12 mouse cellular contexts compared by ENCODE assay signal in genomic region chr9:58798155-58798554, GRCm38 (mm10). TPM values are rescaled to one million over a fixed set of nuclear protein-coding genes. Genes with fewer than 3 reads are reported as not detected.
DNase-seq lines count a peak whose midpoint lies in the region.
"Had no signal": no experiment of that assay in that cellular context is flagged by ENCODE, and none has a peak within 500 bp of the region (broad histone marks: within the 10 kb centered on the region; RNA-seq: fewer than 3 reads in every experiment).

No protein-coding gene starts in this region.

- peak; percentile 46 to 73 for DNase-seq in cerebellum, postnatal 14 days
- DNase-seq in cerebellum, adult 18-20 months = no peak
- DNase-seq in heart, adult 18-20 months = peak; percentile 13 to 33
- no peak for DNase-seq in heart, adult 11 months
- peak; percentile 51 to 55 for DNase-seq in heart, postnatal 10 days
- no peak for DNase-seq in heart, adult 9 months (ENCODE audit: low spot score in 2 of 2)
- DNase-seq: adrenal gland, postnatal 25 days; cerebellum, adult 8-10 months; gastrocnemius, postnatal 36 days; kidney, adult 11 months; kidney, adult 9 months had no signal

- intact Hi-C loops in heart, postnatal 10 days (cut with DNase I) = no loop called here

RNA-seq across cellular contexts. Expression of gene Hcn4, which starts 25.1 kb away (rescaled TPM):
- 1 to 10 TPM; 6.6 to 6.8 TPM for total RNA-seq in heart, adult 18-20 months (2021)
- total RNA-seq in heart, postnatal 10 days (2021) = 1 to 10 TPM; 4.3 to 5.5 TPM
- total RNA-seq: CH12.LX had no signal

RNA-seq across cellular contexts. Expression of gene Rec114, which starts 54.4 kb away (rescaled TPM):
- 1 to 10 TPM; 2.3 to 2.7 TPM for total RNA-seq in heart, adult 18-20 months (2021)
- 1 to 10 TPM; 1.3 to 4.2 TPM for total RNA-seq in heart, postnatal 10 days (2021)
- total RNA-seq: adrenal gland, postnatal 25 days; CH12.LX; gastrocnemius, postnatal 36 days had no signal

Comparison
In these comparisons a context has a peak if more than half of its experiments do, and no peak if none do; other contexts are left out.
1. DNase-seq: peak in cerebellum, postnatal 14 days (2 of 2), heart, adult 18-20 months (2 of 2) and heart, postnatal 10 days (2 of 2); none in cerebellum, adult 18-20 months (0 of 2), heart, adult 11 months (single experiment) and heart, adult 9 months (0 of 2).